Mouse (Mus musculus): ENCODE measurements around the gene Stbd1.

- TF ChIP-seq EP300 (IDR thresholded peaks at IDR 0.05; ENCODE audit: low read depth in 1 of 2, low read length in 2 of 2) (no peak), RAD21 (IDR thresholded peaks at IDR 0.05; ENCODE audit: low read depth, low read length) (no peak), POLR2A (IDR thresholded peaks at IDR 0.05; ENCODE audit: control insufficient read depth in 1 of 2, insufficient read depth in 1 of 2, low read depth in 1 of 2, low read length in 2 of 2, poor library complexity in 1 of 2) (no peak), NRF1 (IDR thresholded peaks at IDR 0.05; ENCODE audit: insufficient read depth, low read depth, low read length, poor library complexity, severe bottlenecking) (no peak), E2F4 (IDR thresholded peaks at IDR 0.05; ENCODE audit: borderline replicate concordance, low read depth, low read length) (no peak), CTCF (IDR thresholded peaks at IDR 0.05 in 2 of 3, conservative IDR thresholded peaks at IDR 0.05 in 1 of 3; ENCODE audit: control insufficient read depth in 1 of 3, insufficient read depth in 1 of 3, low read depth in 2 of 3, low read length in 3 of 3, poor library complexity in 1 of 3, severe bottlenecking in 1 of 3) (no peak)
These were observed 19.0 kb downstream of the Stbd1 start for GRCm38 (mm10) chr5:92621883-92622282.

Data from MEL (cell line).